Mouse (Mus musculus): ENCODE measurements around the gene Nat8. TPM values are rescaled to one million over a fixed set of nuclear protein-coding genes. Genes with fewer than 3 reads are reported as not detected.
"Not testable (repeated sequence)": the region's sequence is repeated elsewhere in the genome, so short reads cannot be mapped to it uniquely, and the experiment has no call there.

Gene Nat8
- polyA plus RNA-seq, 1 experiment from 2014 or later, result 0.47 TPM

- no peak for DNase-seq (ENCODE audit: low spot score)
- 55% methylated on average over 8 of the region's 8 CpGs for WGBS
Measured at GRCm38 (mm10) chr6:85838674-85839073, 6.8 kb upstream of the Nat8 start.

DNA sequence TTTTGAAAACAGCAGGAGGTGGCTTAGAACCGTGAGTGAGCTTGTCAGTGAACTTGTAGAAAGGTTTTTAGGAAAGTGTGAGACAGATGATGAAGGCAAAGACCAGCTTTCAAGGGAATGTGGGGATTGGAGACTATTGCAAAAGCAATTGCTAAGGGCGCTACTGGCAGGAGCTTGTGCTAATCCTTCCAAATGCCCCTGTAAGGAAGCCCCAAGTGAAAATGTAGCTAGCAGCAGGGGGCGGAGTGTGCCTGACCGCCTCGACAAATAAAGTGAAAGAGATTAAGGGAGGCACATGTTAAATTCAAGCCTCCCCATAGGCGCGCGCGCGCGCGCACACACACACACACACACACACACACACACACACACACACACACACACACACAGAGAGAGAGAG lies 5.4 kb upstream of the Nat8 start:
- DNase-seq (ENCODE audit: low spot score), result peak; percentile 45
- ATAC-seq (ENCODE audit: low FRiP score); H3K27me3 ChIP-seq (ENCODE audit: control insufficient read depth, insufficient read depth, low read length); H3K4me1 ChIP-seq (replicated peaks; ENCODE audit: control insufficient read depth, insufficient read depth, low read length); H3K9ac ChIP-seq; H3K4me3 ChIP-seq (replicated peaks; ENCODE audit: low read length); H3K4me2 ChIP-seq (replicated peaks); H3K36me3 ChIP-seq (replicated peaks; ENCODE audit: control insufficient read depth, insufficient read depth); H3K9me3 ChIP-seq (ENCODE audit: control insufficient read depth, low read length); H3K27ac ChIP-seq: not testable (repeated sequence)
- WGBS, result 18% methylated on average over 9 of the region's 12 CpGs

More at GRCm38 (mm10) chr6:85838674-85839073, 6.8 kb upstream of the Nat8 start:
- H3K27ac ChIP-seq, result no peak overlapping the region
- H3K9me3 ChIP-seq (ENCODE audit: control insufficient read depth, low read length), result no peaks in the 10 kb centered on the region
- no peak overlapping the region for H3K9ac ChIP-seq
- ATAC-seq (ENCODE audit: low FRiP score), result no peak
- no peak overlapping the region for H3K4me3 ChIP-seq (replicated peaks; ENCODE audit: low read length)
- no peaks in the 10 kb centered on the region for H3K4me1 ChIP-seq (replicated peaks; ENCODE audit: control insufficient read depth, insufficient read depth, low read length)
- no peaks in the 10 kb centered on the region for H3K36me3 ChIP-seq (replicated peaks; ENCODE audit: control insufficient read depth, insufficient read depth)
- no peak overlapping the region for H3K4me2 ChIP-seq (replicated peaks)
- no peaks in the 10 kb centered on the region for H3K27me3 ChIP-seq (ENCODE audit: control insufficient read depth, insufficient read depth, low read length)

DNA sequence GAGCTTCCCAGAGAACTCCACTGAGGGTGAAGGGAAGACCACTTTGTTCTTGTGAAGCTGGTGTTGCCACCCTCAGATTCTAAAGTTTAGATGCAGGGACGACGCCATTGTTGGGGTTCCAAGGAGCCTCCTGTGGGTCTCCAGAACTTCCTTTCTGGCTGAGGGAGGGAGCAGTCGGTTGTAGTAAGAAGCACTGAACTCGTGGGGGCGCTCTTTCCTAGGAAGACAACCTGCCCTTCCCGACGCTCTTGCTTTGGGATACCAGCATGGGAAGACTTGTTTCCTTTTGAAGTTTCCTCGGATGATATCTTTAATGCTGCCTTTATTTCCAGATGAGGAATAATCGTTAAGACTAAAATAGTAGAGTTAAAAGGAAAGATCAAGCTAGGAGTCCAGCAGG lies 4.9 kb upstream of the Nat8 start:
- DNase-seq (ENCODE audit: low spot score); H3K4me3 ChIP-seq (replicated peaks; ENCODE audit: low read length): not testable (repeated sequence)
- 11% methylated on average over 8 of the region's 9 CpGs for WGBS

GRCm38 (mm10) chr6:85836098-85836497 lies 4.2 kb upstream of the Nat8 start:
- not testable (repeated sequence) for H3K36me3 ChIP-seq (replicated peaks; ENCODE audit: control insufficient read depth, insufficient read depth); H3K4me2 ChIP-seq (replicated peaks); DNase-seq (ENCODE audit: low spot score); H3K27ac ChIP-seq; H3K9ac ChIP-seq; H3K4me1 ChIP-seq (replicated peaks; ENCODE audit: control insufficient read depth, insufficient read depth, low read length); H3K9me3 ChIP-seq (ENCODE audit: control insufficient read depth, low read length); H3K4me3 ChIP-seq (replicated peaks; ENCODE audit: low read length); ATAC-seq (ENCODE audit: low FRiP score); H3K27me3 ChIP-seq (ENCODE audit: control insufficient read depth, insufficient read depth, low read length)
- 85% methylated on average over 5 of the region's 5 CpGs for WGBS

More for the DNA sequence above, 4.9 kb upstream of the Nat8 start:
- not testable (repeated sequence) for H3K27me3 ChIP-seq (ENCODE audit: control insufficient read depth, insufficient read depth, low read length); H3K9ac ChIP-seq; H3K27ac ChIP-seq; H3K4me1 ChIP-seq (replicated peaks; ENCODE audit: control insufficient read depth, insufficient read depth, low read length); H3K9me3 ChIP-seq (ENCODE audit: control insufficient read depth, low read length); H3K36me3 ChIP-seq (replicated peaks; ENCODE audit: control insufficient read depth, insufficient read depth); ATAC-seq (ENCODE audit: low FRiP score); H3K4me2 ChIP-seq (replicated peaks)

GRCm38 (mm10) chr6:85835104-85835503 lies 3.2 kb upstream of the Nat8 start:
- DNase-seq (ENCODE audit: low spot score); H3K4me2 ChIP-seq (replicated peaks); ATAC-seq (ENCODE audit: low FRiP score); H3K9ac ChIP-seq; H3K4me3 ChIP-seq (replicated peaks; ENCODE audit: low read length); H3K36me3 ChIP-seq (replicated peaks; ENCODE audit: control insufficient read depth, insufficient read depth); H3K4me1 ChIP-seq (replicated peaks; ENCODE audit: control insufficient read depth, insufficient read depth, low read length); H3K27me3 ChIP-seq (ENCODE audit: control insufficient read depth, insufficient read depth, low read length); H3K27ac ChIP-seq; H3K9me3 ChIP-seq (ENCODE audit: control insufficient read depth, low read length): not testable (repeated sequence)
- WGBS, result 76% methylated on average over 1 of the region's 2 CpGs

GRCm38 (mm10) chr6:85834504-85835100 lies 2.7 kb upstream of the Nat8 start:
- H3K36me3 ChIP-seq (replicated peaks; ENCODE audit: control insufficient read depth, insufficient read depth); H3K27ac ChIP-seq; H3K9me3 ChIP-seq (ENCODE audit: control insufficient read depth, low read length); DNase-seq (ENCODE audit: low spot score); H3K4me3 ChIP-seq (replicated peaks; ENCODE audit: low read length); H3K4me1 ChIP-seq (replicated peaks; ENCODE audit: control insufficient read depth, insufficient read depth, low read length); ATAC-seq (ENCODE audit: low FRiP score); H3K4me2 ChIP-seq (replicated peaks); H3K9ac ChIP-seq; H3K27me3 ChIP-seq (ENCODE audit: control insufficient read depth, insufficient read depth, low read length): not testable (repeated sequence)

DNA sequence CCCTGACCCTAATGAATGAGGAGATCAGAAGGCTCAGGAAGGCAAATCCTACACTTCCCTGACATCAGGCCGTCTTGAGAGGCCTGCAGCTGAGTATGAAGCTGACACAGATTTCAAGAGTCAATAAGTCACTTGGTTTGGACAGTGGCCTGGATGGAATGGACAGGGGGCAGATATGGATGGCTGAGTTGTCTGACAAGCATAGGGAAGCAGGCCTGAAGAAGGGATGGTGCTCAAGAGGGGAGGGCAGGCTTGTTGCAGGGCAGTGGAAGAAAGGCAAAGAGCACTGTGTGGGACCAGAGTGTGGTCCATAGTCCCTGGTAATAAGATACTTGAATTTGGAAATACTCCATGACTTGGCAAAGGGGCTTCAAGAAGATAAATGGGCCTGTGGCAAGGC lies 2.4 kb downstream of the Nat8 start:
- ATAC-seq (ENCODE audit: low FRiP score) (no peak), DNase-seq (ENCODE audit: low spot score) (no peak)
- Histone ChIP-seq H3K4me3 (replicated peaks; ENCODE audit: low read length) (no peak overlapping the region), H3K36me3 (replicated peaks; ENCODE audit: control insufficient read depth, insufficient read depth) (no peaks in the 10 kb centered on the region), H3K9me3 (ENCODE audit: control insufficient read depth, low read length) (no peaks in the 10 kb centered on the region), H3K4me2 (replicated peaks) (no peak overlapping the region), H3K27ac (no peak overlapping the region), H3K4me1 (replicated peaks; ENCODE audit: control insufficient read depth, insufficient read depth, low read length) (no peaks in the 10 kb centered on the region), H3K27me3 (ENCODE audit: control insufficient read depth, insufficient read depth, low read length) (no peaks in the 10 kb centered on the region), H3K9ac (no peak overlapping the region)
- 85% methylated on average over 1 of the region's 1 CpGs for WGBS

- Histone ChIP-seq H3K4me1 (replicated peaks; ENCODE audit: control insufficient read depth, insufficient read depth, low read length) (no peaks in the 10 kb centered on the region), H3K27ac (no peak overlapping the region), H3K4me3 (replicated peaks; ENCODE audit: low read length) (no peak overlapping the region), H3K9me3 (ENCODE audit: control insufficient read depth, low read length) (no peaks in the 10 kb centered on the region), H3K9ac (no peak overlapping the region), H3K4me2 (replicated peaks) (no peak overlapping the region), H3K27me3 (ENCODE audit: control insufficient read depth, insufficient read depth, low read length) (no peaks in the 10 kb centered on the region), H3K36me3 (replicated peaks; ENCODE audit: control insufficient read depth, insufficient read depth) (no peaks in the 10 kb centered on the region)
- DNase-seq (ENCODE audit: low spot score) (no peak), ATAC-seq (ENCODE audit: low FRiP score) (no peak)
- WGBS, result 94% methylated on average over 2 of the region's 2 CpGs
Measured at GRCm38 (mm10) chr6:85825886-85826285, 6.0 kb downstream of the Nat8 start.

DNA sequence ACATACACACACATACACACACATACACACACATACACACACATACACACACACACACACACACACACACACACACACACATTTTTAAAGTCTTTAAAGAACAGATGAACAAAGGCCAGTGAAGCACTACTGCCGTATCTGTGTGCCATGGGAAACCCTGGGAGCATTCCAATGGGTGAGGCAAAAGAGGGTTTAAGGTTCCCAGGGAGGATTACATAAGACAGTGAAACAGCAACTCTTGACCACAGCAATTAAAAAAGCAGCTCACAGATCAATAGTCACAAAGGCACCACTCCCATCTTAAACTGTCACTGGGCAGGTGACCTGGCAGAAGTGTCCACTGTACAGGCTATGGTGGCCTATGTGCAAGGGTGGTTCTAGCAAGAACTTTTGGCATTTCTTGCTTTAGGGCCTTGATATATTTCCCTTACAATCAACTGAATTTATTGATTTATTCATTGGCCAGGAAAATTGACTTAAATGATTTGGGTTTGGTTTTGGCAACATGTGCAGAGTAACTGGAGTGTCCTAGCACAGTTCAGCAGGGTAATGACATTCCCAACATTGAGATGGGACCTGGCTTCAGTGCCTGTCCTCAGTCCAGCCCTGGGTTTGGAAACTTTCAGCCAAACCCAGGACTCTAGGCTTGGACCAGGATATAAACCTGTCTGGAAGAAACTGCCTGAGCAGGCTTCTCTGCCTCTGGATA lies 8.3 kb downstream of the Nat8 start:
- H3K27ac ChIP-seq, result no peak overlapping the region
- H3K9ac ChIP-seq, result no peak overlapping the region
- H3K4me2 ChIP-seq (replicated peaks), result no peak overlapping the region
- no peaks in the 10 kb centered on the region for H3K36me3 ChIP-seq (replicated peaks; ENCODE audit: control insufficient read depth, insufficient read depth)
- WGBS, result 94% methylated on average over 1 of the region's 1 CpGs
- H3K9me3 ChIP-seq (ENCODE audit: control insufficient read depth, low read length), result no peaks in the 10 kb centered on the region
- DNase-seq (ENCODE audit: low spot score) (no peak), ATAC-seq (ENCODE audit: low FRiP score) (no peak)
- no peaks in the 10 kb centered on the region for H3K4me1 ChIP-seq (replicated peaks; ENCODE audit: control insufficient read depth, insufficient read depth, low read length)
- H3K27me3 ChIP-seq (ENCODE audit: control insufficient read depth, insufficient read depth, low read length), result no peaks in the 10 kb centered on the region
- H3K4me3 ChIP-seq (replicated peaks; ENCODE audit: low read length), result no peak overlapping the region

Measured in hindbrain, embryonic 14.5 days (tissue).